Mouse (Mus musculus) C2C12 (cell line): Measurements from ENCODE around the gene Gm20388. TPM values are rescaled to one million over a fixed set of nuclear protein-coding genes. Genes with fewer than 3 reads are reported as not detected.

Experiments
- H3K27me3 ChIP-seq: one replicate; pipeline ENCODE4 v1.6.1; 2011; ENCODE audit not compliant: control insufficient read depth, insufficient read depth, insufficient read length
- H3K36me3 ChIP-seq: one replicate; pipeline ENCODE4 v1.6.1; 2011; ENCODE audit not compliant: control insufficient read depth, insufficient read depth
- H3K4me3 ChIP-seq: one replicate; pipeline ENCODE4 v1.5.1; 2011; ENCODE audit warnings: mild to moderate bottlenecking, control low read depth; ENCODE audit not compliant: poor library complexity, insufficient read depth, severe bottlenecking
- H3K79me2 ChIP-seq: one replicate; pipeline ENCODE4 v1.6.1; 2011; ENCODE audit not compliant: control insufficient read depth, insufficient read depth
- H3K79me3 ChIP-seq: one replicate; pipeline ENCODE4 v1.6.1; 2011; ENCODE audit warnings: low read depth, control low read depth
- H3ac ChIP-seq: one replicate; pipeline ENCODE3; 2011; ENCODE audit warnings: low read depth; ENCODE audit not compliant: control insufficient read depth, insufficient read length
- CEBPB ChIP-seq: IDR thresholded peaks from one replicate; pipeline ENCODE4 v1.6.1; 2011; ENCODE audit warnings: low read depth, mild to moderate bottlenecking, control low read depth, moderate library complexity
- CTCF ChIP-seq: IDR thresholded peaks from one replicate; pipeline ENCODE4 v1.5.1; 2011; ENCODE audit not compliant: control insufficient read depth, insufficient read depth, insufficient read length
- FOSL1 ChIP-seq: IDR thresholded peaks from one replicate; pipeline ENCODE4 v1.8.0; 2011; ENCODE audit warnings: mild to moderate bottlenecking, low read length; ENCODE audit not compliant: poor library complexity, insufficient read depth, severe bottlenecking
- MAX ChIP-seq: IDR thresholded peaks from one replicate; pipeline ENCODE4 v1.6.1; 2011; ENCODE audit warnings: mild to moderate bottlenecking, control low read depth
- MYOD1 ChIP-seq: IDR thresholded peaks from one replicate; pipeline ENCODE4 v1.6.1; 2011; ENCODE audit warnings: low read depth; ENCODE audit not compliant: control insufficient read depth, insufficient read length
- MYOG ChIP-seq: IDR thresholded peaks from one replicate; pipeline ENCODE4 v1.6.1; 2011; ENCODE audit not compliant: control insufficient read depth, insufficient read length; ENCODE audit errors: extremely low read depth
- USF1 ChIP-seq: IDR thresholded peaks from one replicate; pipeline ENCODE4 v1.6.1; 2011; ENCODE audit warnings: low read depth, mild to moderate bottlenecking, control low read depth, moderate library complexity
- polyA plus RNA-seq: library from polyadenylated mRNA; unstranded; fragments of >200 nt; fragmentation: generic; extraction: Trizol; gene quantifications from one replicate; pipeline ENCODE4 v1.2.1, GENCODE M21; 2012; ENCODE audit warnings: missing spikeins

Gene Gm20388
- polyA plus RNA-seq, 1 experiment: 15.0 TPM

DNA sequence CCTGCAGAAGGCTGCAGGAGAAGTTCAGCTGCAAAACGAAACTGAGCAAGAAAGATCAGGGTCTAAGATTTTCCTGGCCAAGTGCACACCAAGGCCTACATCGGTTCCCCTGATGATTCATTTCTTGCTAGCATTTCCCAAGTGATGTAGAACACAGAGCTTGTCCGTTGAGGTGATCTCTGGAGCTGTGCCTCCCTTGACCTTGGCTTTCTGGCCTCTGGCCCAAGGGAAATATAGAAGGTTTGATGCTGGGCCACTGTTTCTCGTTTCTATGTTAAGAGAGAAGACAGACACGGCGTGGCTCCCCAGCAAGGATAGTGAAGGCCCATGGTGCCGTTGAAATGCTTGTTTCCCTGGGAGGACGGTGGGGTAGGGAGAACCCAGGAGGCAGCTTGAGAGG, 3857.2 kb downstream of the Gm20388 start:
- no peaks in the 10 kb centered on the region for H3K36me3 ChIP-seq
- H3K4me3 ChIP-seq: no peak overlapping the region
- H3K79me3 ChIP-seq: no peaks in the 10 kb centered on the region
- no peak overlapping the region for H3ac ChIP-seq
- H3K27me3 ChIP-seq: no peaks in the 10 kb centered on the region
- H3K79me2 ChIP-seq: no peaks in the 10 kb centered on the region
- no peak for TF ChIP-seq CEBPB
- no peak for TF ChIP-seq MYOG
- no peak for TF ChIP-seq FOSL1
- no peak for TF ChIP-seq MYOD1
- TF ChIP-seq USF1: no peak
- TF ChIP-seq MAX: no peak
- TF ChIP-seq CTCF: no peak

DNA sequence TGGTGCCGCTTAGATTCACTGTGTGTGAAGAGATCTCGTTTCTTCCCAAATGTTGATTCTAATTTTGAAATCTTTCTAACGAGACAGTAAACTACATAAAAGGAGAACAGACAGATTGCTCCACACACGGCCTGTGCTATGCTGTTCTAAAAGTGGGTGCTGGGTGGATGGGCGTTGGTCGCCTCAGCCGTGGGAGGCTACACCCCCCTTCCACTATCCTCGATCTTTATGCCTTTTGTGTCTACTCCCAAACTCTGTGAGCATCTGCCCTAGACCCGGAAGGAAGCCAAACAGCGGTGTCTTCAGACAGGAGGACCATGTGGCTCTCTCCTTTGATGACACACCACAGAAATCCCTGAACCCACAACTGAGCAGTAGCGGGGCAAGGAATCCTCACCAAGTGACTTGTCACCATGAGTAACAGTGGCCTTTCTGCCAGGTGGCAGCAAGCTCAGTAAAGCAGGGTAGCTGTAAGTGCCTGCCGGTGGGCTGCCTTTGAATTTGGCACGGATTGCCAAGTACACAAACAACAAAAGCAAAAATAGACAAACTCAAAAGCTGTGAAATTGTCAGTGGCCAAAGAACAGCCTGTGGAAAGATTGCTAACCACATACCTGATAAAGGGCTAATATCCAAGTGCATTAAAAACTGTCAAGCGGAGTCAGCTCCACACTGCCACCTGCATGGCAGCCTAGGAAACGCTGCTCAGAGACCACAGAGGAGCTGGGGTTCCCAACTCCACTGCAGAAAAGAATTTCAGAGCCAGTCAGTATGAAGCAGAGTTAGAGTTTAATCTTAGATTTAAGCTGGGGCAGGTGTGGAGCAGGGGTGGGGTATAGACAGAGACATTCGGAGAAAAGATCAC, 3858.1 kb downstream of the Gm20388 start:
- Histone ChIP-seq H3ac (no peak overlapping the region), H3K36me3 (no peaks in the 10 kb centered on the region), H3K27me3 (no peaks in the 10 kb centered on the region), H3K79me2 (no peaks in the 10 kb centered on the region), H3K4me3 (no peak overlapping the region), H3K79me3 (no peaks in the 10 kb centered on the region)
- peak; percentile 46 for TF ChIP-seq CTCF
- no peak for TF ChIP-seq MAX

DNA sequence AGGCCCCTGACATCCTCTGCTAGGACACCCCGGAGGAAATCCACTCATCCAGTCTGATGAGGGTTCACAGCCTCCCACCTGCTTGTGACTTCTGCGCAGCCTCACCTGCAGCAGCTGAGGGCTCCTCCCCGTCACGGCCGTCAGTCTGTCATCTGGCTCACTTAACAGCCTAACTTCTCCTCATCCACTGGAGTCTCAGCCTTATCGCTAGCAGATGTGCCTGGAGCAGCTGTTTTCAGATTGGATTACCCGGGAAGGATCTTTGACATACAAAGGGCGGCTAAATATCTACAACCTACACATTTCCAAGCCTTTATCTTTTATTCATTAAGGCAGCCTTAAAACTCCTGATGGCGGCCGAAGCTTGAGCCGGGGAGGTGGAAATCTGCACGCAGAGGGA, 3862.8 kb downstream of the Gm20388 start:
- H3ac ChIP-seq: no peak overlapping the region
- TF ChIP-seq CEBPB (no peak), USF1 (no peak), FOSL1 (no peak), MYOG (no peak), MYOD1 (no peak), MAX (no peak), CTCF (no peak)
- no peaks in the 10 kb centered on the region for H3K27me3 ChIP-seq
- no peaks in the 10 kb centered on the region for H3K36me3 ChIP-seq
- H3K79me3 ChIP-seq: no peaks in the 10 kb centered on the region
- H3K4me3 ChIP-seq: no peak overlapping the region
- H3K79me2 ChIP-seq: no peaks in the 10 kb centered on the region

DNA sequence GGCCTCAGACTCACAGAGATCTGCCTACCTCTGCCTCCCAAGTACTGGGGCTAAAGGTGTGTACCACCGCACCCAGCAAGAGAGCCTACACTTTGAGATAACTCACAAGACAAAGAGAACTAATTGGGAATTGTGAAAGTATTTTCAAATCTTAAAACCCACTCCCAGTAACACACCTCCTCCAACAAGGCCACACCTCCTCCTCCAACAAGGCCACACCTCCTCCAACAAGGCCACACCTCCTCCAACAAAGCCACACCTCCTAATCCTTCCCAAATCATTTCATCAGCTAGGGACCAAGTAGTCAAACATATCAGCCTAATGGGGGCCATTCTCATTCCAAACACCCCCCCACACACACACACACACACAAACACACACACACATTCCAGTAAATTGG, 3863.8 kb downstream of the Gm20388 start:
- Histone ChIP-seq H3ac (no peak overlapping the region), H3K4me3 (no peak overlapping the region), H3K79me3 (no peaks in the 10 kb centered on the region), H3K36me3 (no peaks in the 10 kb centered on the region), H3K79me2 (no peaks in the 10 kb centered on the region), H3K27me3 (no peaks in the 10 kb centered on the region)
- no peak for TF ChIP-seq MYOG
- no peak for TF ChIP-seq FOSL1
- TF ChIP-seq USF1: no peak
- TF ChIP-seq CEBPB: no peak
- TF ChIP-seq CTCF: no peak
- TF ChIP-seq MYOD1: no peak
- TF ChIP-seq MAX: no peak

DNA sequence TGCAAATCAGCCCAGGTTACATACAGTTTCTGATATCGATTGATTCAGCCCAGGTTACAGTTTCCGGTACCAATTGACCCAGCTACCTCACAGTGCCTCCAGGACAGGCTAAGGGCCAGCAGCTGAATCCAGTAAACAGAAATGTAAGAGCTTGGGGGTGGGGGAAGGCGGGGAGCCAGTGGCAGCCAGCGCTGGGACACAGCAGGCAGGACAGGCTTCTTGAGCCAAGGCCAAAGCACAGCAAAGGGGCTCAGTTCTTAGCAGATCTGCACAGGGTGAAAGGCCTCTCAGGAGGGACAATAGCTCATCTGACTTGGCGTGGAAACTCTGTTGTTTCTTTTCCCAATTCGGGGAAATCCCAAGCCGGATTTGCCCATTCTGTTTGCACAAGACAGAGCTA, 3866.7 kb downstream of the Gm20388 start:
- Histone ChIP-seq H3K4me3 (no peak overlapping the region), H3K27me3 (no peaks in the 10 kb centered on the region), H3ac (no peak overlapping the region), H3K79me2 (no peaks in the 10 kb centered on the region), H3K79me3 (no peaks in the 10 kb centered on the region), H3K36me3 (no peaks in the 10 kb centered on the region)
- TF ChIP-seq MYOD1 (no peak), CEBPB (no peak), USF1 (no peak), CTCF (no peak), MAX (no peak), MYOG (no peak), FOSL1 (no peak)

DNA sequence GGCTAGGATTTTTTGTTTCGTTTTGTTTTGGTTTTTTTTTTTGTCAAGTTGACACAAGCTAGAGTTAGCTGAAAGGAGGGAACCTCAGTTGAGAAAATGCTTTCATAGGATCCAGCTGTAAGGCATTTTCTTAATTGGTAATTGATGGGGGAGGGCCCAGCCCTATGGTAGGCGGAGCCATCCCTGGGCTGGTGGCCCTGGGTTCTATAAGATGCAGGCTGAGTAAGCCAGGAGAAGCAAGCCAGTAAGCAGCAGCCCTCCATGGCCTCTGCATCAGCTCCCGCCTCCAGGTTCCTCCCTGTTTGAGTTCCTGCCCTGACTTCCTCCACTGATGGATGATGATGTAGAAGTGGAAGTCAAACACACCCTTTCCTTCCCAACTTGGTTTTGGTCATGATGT, 3869.8 kb downstream of the Gm20388 start:
- Histone ChIP-seq H3K79me2 (no peaks in the 10 kb centered on the region), H3ac (no peak overlapping the region), H3K4me3 (no peak overlapping the region), H3K79me3 (no peaks in the 10 kb centered on the region), H3K36me3 (no peaks in the 10 kb centered on the region), H3K27me3 (no peaks in the 10 kb centered on the region)
- TF ChIP-seq CTCF (no peak), CEBPB (no peak), USF1 (no peak)
